Mouse (Mus musculus) ES-E14 (cell line): ENCODE data around the gene Eml4. TPM values are rescaled to one million over a fixed set of nuclear protein-coding genes. Genes with fewer than 3 reads are reported as not detected.

Experiments used
- DNase-seq: peaks from one replicate; pipeline ENCODE4 v3.0.0-alpha.2; 2013; ENCODE audit warnings: low read depth, low spot score
- H3K27ac ChIP-seq: 2 replicates; pipeline ENCODE4 v1.5.1; 2012; ENCODE audit warnings: low read depth, mild to moderate bottlenecking, low read length, moderate library complexity, mixed read lengths; ENCODE audit not compliant: poor library complexity, insufficient read depth, severe bottlenecking
- H3K36me3 ChIP-seq: 2 replicates; pipeline ENCODE4 v1.6.1; 2012; ENCODE audit warnings: mild to moderate bottlenecking, low read length, moderate library complexity, mixed read lengths; ENCODE audit not compliant: control insufficient read depth, poor library complexity, insufficient read depth, severe bottlenecking
- H3K4me1 ChIP-seq, 2 experiments: fragments of 150-350 bp in 1 of 2; sonication (generic) in 1 of 2; 2 replicates each; pipeline ENCODE4 v1.6.1; 2012; ENCODE audit warnings: low read length in 2 of 2, mild to moderate bottlenecking in 1 of 2, mixed read lengths in 1 of 2; ENCODE audit not compliant: control insufficient read depth in 2 of 2, insufficient read depth in 2 of 2, poor library complexity in 1 of 2
- H3K4me3 ChIP-seq, 2 experiments: fragments of 150-350 bp in 1 of 2; sonication (generic) in 1 of 2; 2 replicates each; pipeline ENCODE4 v1.5.1; 2012; ENCODE audit warnings: low read length in 2 of 2, low read depth in 1 of 2, mild to moderate bottlenecking in 1 of 2, mixed read lengths in 1 of 2; ENCODE audit not compliant: insufficient read depth in 1 of 2, poor library complexity in 1 of 2, severe bottlenecking in 1 of 2
- H3K9ac ChIP-seq: 2 replicates; pipeline ENCODE4 v1.6.1; 2012; ENCODE audit warnings: low read depth, mild to moderate bottlenecking, low read length, mixed read lengths; ENCODE audit not compliant: poor library complexity, insufficient read depth, severe bottlenecking
- H3K9me3 ChIP-seq: fragments of 150-350 bp; sonication (generic); 2 replicates; pipeline ENCODE4 v1.6.1; 2012; ENCODE audit warnings: low read depth, mild to moderate bottlenecking, low read length; ENCODE audit not compliant: control insufficient read depth, insufficient read depth
- CHD2 ChIP-seq: IDR thresholded peaks from 2 replicates; pipeline ENCODE4 v1.6.1; 2014; ENCODE audit warnings: mild to moderate bottlenecking, low read depth, low read length, inconsistent platforms
- HCFC1 ChIP-seq: IDR thresholded peaks from 2 replicates; pipeline ENCODE4 v1.6.1; 2012; ENCODE audit warnings: low read length, inconsistent platforms, borderline replicate concordance; ENCODE audit not compliant: insufficient read depth
- MAFK ChIP-seq: IDR thresholded peaks from 2 replicates; pipeline ENCODE4 v1.6.1; 2014; ENCODE audit warnings: mild to moderate bottlenecking, low read depth, low read length, inconsistent platforms; ENCODE audit not compliant: insufficient read depth
- ZC3H11A ChIP-seq: IDR thresholded peaks from 2 replicates; pipeline ENCODE4 v1.6.1; 2012; ENCODE audit warnings: low read depth, mild to moderate bottlenecking, inconsistent platforms, low read length, borderline replicate concordance
- ZNF384 ChIP-seq: IDR thresholded peaks from 2 replicates; pipeline ENCODE4 v1.6.1; 2012; ENCODE audit warnings: low read depth, low read length, inconsistent platforms
- in situ Hi-C, 2 experiments: fragments of 600-800 bp; cut with MboI; formaldehyde crosslinking; loops; one replicate each; pipeline ENCODE4 v1.15.1; 2025; ENCODE audit warnings: low sequenced_read_pairs in 2 of 2, inconsistent platforms in 1 of 2; ENCODE audit not compliant: unreplicated experiment in 2 of 2
- total RNA-seq: library from RNA; depleted of rRNA; stranded (reverse); fragments of 300-350 nt; gene quantifications from 2 replicates; pipeline ENCODE4 v1.2.3, GENCODE M21; 2012

The Eml4 gene
- total RNA-seq, 1 experiment, result 43.0 TPM

DNA sequence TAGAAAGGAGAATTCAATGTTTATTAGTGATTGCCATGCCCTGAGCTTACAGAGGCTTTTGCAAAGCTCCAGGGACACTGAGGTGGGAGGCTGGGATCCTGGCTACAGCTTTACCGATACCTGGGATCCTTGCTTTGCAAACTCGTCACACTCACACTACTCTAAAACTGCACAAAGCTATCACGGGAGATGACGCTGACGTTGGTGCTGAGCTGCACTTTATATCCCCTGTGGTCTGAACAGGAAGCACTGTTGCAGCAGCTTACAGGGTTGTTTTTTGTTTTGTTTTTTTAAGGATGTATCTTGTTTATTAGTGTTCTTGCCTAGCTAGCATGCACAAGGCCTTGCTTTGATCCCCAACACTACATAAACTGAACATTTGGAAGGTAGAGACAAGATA, 102.9 kb downstream of the Eml4 start:
- in situ Hi-C loops, result no loop called here
- TF ChIP-seq HCFC1, result no peak
- no peak for TF ChIP-seq MAFK
- TF ChIP-seq ZC3H11A, result no peak
- no peak for TF ChIP-seq ZNF384
- no peak for TF ChIP-seq CHD2
- Histone ChIP-seq H3K36me3 (peaks cover 16% of the 10 kb centered on the region), H3K27ac (no peak overlapping the region), H3K9me3 (no peaks in the 10 kb centered on the region), H3K4me3 (no peak overlapping the region), H3K9ac (no peak overlapping the region), H3K4me1 (no peaks in the 10 kb centered on the region)
- no peak for DNase-seq

DNA sequence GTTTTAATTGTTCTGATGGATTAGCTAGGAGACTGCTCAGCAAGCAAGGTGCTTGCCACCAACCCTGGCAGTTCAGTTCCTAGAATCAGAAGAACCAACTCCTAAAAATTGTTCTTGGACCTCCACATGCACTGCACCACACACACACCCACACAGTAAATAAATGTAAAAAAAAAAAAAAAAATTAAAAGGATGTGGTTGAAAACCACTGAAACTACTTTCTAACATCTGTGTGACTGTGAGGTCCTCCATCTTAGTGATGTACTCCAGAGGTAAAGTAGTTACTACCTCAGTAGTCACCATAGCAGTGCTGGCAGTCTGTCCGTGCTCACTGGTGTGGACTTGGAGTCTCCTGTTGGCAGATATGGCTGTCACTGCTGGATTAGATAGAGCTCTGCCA, 106.5 kb downstream of the Eml4 start:
- no peak for TF ChIP-seq ZC3H11A
- TF ChIP-seq CHD2, result no peak
- TF ChIP-seq HCFC1, result no peak
- no peak for TF ChIP-seq MAFK
- TF ChIP-seq ZNF384, result no peak
- in situ Hi-C loops, result no loop called here
- peaks cover 13% of the 10 kb centered on the region; the same call in 1 of the 2 replicates for H3K36me3 ChIP-seq

DNA sequence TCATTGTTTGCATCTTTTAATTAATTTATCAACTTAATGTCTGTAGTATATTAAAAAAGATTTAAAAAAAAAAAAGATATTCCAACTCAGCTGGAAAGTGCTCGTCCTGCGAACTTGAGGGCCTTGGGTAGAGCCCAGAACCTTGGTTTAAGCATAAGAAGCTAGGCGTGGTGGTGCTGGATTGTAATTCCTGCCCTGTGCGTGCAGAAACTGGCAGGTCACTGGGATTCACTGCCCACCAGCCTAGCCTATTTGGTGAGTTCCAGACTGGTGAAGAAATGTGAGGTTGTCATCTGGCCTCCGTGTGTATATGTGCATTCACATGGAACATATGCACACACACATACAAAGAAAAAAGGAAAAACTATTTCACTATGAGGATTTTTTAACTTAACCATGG, 115.2 kb downstream of the Eml4 start:
- Histone ChIP-seq H3K4me3 (no peak overlapping the region), H3K4me1 (peaks cover 5 to 13% of the 10 kb centered on the region in 2 experiments), H3K9ac (no peak overlapping the region), H3K27ac (no peak overlapping the region), H3K9me3 (no peaks in the 10 kb centered on the region), H3K36me3 (peaks cover 19% of the 10 kb centered on the region)
- no peak for DNase-seq
- no peak for TF ChIP-seq MAFK
- no peak for TF ChIP-seq HCFC1
- no peak for TF ChIP-seq CHD2
- TF ChIP-seq ZNF384, result no peak
- TF ChIP-seq ZC3H11A, result no peak
- in situ Hi-C loops, result no loop called here

More for the DNA sequence above, 106.5 kb downstream of the Eml4 start:
- Histone ChIP-seq H3K4me1 (no peaks in the 10 kb centered on the region), H3K27ac (no peak overlapping the region), H3K4me3 (no peak overlapping the region), H3K9ac (no peak overlapping the region), H3K9me3 (no peaks in the 10 kb centered on the region)
- no peak for DNase-seq

DNA sequence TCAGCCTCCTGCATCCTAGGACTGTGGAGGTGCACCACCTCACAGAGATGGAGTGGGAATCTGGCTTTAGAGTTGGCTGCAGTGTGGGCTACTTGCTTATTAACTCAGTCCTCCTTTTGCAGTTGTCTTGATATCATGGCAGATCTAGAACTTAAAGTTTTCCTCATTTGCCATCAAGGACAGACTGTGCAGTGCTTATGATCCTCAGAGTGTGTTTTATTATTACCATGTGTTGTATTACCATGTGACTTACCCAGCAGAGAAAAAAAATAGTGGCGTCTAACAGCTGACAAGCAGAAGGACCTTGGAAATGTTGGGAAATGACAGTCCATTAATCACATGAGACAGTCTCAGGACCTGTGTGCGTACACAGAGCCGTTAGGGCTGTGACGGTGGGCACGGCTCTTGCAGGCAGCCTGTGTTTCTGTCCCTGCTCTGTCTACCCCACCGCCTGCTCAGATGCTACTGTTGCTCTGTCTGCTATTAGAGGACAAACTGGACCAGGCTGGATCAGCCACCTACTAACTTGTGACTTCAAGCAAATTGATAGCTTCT, 116.0 kb downstream of the Eml4 start:
- H3K36me3 ChIP-seq, result peaks cover 16% of the 10 kb centered on the region
- TF ChIP-seq CHD2, result no peak
- no peak for TF ChIP-seq HCFC1
- H3K4me3 ChIP-seq, result no peak overlapping the region
- DNase-seq, result no peak
- H3K4me1 ChIP-seq, result peaks cover 5 to 13% of the 10 kb centered on the region in 2 experiments
- H3K9ac ChIP-seq, result no peak overlapping the region
- in situ Hi-C loops, result no loop called here
- no peaks in the 10 kb centered on the region for H3K9me3 ChIP-seq
- H3K27ac ChIP-seq, result no peak overlapping the region

DNA sequence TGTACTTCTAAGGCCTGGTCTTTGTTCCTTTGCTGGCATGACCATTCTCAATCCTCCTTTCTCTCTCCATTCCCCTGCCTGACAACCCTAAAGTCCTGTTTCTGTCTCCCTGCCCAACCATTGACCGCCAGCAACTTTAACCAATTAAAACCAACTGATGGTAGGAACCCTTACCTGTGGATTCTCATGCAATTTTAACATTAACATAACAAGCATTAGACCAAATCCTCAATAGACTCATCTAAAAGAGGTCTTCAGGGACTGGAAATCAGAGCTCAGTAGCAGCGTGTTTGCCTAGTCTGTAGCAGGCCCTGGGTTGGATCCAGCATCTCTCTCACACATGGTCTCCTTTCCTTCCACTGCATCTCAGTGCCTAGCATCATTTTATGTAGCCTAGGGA, 118.9 kb downstream of the Eml4 start:
- H3K9ac ChIP-seq, result no peak overlapping the region
- DNase-seq, result peak; percentile 21
- H3K4me3 ChIP-seq, result peak overlapping the region in 1 of 2 experiments; percentile 7; a peak in 1 of 4 replicates
- H3K27ac ChIP-seq, result peak overlapping the region; percentile 48
- H3K4me1 ChIP-seq, result peaks cover 5 to 13% of the 10 kb centered on the region in 2 experiments
- in situ Hi-C loops, result no loop called here
- no peak for TF ChIP-seq ZNF384
- no peak for TF ChIP-seq CHD2
- no peak for TF ChIP-seq HCFC1
- no peak for TF ChIP-seq MAFK
- TF ChIP-seq ZC3H11A, result no peak
- H3K36me3 ChIP-seq, result peaks cover 14% of the 10 kb centered on the region
- H3K9me3 ChIP-seq, result no peaks in the 10 kb centered on the region
